Mouse (Mus musculus): Measurements from ENCODE around the gene Fbxl4.
A peak's percentile ranks its signal among the peaks of the same experiment; 100 is the strongest.
"Not testable (repeated sequence)": the region's sequence is repeated elsewhere in the genome, so short reads cannot be mapped to it uniquely, and the experiment has no call there.

Gene Fbxl4

DNA sequence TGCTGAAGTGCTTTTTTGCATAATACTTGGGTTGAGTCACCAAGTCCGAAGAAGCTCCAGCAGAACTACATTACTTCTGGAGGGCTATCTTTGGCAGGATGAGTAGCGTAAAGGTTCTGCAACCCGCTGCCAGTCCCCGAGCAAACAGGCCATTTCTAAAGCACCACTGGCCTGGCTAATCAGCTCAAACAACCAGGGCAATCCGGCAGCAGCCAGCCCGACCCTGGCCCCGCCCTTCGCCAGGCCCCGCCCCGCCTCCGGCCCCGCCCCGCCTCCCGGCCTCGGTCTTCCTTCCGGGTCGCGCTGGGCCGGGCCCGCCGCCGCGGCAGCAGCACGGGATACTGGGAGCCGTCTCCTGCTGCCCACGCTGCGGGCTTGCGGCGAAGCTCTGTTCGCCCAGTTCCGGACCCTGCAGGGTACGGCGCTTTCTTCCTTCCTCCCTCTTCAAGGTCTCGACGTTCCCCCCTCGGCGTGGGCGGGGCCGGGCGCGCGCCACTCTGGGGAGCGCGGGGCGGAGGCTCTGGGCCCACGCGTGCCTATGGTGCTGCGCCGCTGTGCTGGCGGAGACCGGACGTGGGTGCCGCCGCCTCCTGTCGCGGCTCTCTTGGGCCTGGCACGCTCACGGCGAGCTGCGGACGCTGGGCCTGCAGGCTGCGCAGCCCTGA is at the start of gene Fbxl4:
Gene Fbxl4, plus strand, starts transcription at position 278 of the 665 bp plus-strand sequence.
- DNase-seq (ENCODE audit: low spot score in 2 of 2): peak; percentile 76 to 78

DNA sequence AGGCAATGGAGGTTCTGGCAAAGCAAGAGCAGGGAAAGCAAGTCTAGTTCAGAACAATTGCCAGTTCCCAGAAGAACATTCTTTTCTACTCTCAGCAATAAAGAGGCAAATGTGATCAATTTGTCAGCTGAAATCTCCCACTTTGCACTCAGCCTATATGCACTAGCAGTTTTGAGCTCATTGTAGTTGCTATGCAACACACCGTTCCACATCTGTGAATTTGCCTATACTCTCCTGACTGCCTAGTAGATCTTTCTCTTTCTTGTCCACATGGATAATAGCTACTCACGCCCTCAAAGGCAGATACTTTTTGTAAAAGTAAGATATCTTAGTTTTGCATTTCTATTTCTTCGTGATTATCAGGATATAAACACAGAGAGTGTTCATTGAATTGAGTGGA is 42.8 kb upstream of the Fbxl4 start:
- no peak for DNase-seq (ENCODE audit: low spot score in 2 of 2)

DNA sequence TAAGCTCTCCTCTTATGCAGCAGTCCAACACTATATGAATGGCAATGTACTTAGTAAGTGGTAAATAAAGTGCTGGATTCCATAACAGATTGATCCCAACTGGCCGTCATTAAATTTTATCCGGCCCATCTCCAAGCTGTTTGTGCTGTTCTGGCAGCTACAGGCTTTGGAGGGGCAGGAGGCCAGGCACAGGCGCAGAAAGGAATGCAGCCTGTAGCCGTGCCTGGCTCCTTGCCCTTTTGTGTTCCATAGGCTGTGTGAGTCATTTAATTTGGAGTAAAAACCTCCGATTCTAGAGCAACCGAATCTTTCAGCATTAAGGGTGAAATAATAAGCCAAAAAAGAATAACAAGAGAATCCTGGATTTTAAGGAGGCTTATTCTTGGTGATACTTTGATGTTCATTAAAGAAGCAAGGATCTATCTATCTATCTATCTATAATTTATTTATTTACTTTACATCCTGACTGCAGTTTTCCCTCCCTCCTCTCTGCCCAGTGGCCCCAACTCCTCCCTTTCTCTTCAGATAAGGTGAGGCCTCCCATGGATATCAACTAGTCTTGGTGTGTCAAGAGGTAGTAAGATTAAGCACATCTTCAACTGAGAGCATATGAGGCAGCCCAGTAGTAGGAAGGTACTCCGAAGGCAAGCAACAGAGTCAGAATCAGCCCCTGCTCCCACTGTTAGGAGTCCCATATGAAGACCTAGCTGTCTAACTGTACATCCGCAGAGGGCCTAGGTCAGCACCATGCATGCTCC is 14.3 kb upstream of the Fbxl4 start:
- DNase-seq (ENCODE audit: low spot score in 2 of 2): no peak

DNA sequence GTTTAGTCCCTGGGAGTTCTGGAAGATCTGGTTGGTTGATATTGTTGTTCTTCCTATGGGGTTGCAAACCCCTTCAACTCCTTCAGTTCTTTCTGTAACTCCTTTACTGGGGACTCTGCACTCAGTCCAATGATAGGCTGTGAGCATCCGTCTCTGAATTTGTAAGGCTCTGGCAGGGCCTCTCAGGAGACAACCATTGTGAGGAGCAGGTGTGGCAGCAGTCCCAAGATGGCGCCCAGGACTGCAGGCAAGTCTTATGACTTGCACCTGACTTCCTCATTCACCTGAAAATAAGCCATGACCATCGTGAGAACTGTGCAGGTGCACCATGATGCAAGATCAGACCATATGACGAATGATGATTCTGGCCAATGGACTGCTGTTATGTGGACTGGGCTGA is 8.3 kb upstream of the Fbxl4 start:
- DNase-seq (ENCODE audit: low spot score in 2 of 2): not testable (repeated sequence)

DNA sequence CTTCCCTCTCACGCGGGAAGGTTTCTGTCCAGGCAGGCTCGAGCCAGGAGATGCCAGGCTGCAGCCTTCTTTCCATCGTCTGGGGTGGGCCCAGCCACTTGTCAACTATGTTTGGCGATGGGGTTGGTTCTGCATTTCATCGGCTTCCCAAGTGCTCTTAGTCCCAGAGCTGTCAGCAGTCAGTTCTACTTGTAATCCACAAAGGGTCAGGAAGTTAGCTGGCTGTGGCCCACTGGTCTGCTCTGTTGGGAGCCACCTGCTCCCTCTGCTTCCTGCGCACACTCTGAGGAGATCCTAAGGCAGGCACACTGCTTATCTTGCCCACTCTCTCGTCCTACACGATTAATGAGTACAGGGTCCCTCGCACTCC is 573 bp downstream of the Fbxl4 start:
- DNase-seq (ENCODE audit: low spot score in 2 of 2): no peak

DNA sequence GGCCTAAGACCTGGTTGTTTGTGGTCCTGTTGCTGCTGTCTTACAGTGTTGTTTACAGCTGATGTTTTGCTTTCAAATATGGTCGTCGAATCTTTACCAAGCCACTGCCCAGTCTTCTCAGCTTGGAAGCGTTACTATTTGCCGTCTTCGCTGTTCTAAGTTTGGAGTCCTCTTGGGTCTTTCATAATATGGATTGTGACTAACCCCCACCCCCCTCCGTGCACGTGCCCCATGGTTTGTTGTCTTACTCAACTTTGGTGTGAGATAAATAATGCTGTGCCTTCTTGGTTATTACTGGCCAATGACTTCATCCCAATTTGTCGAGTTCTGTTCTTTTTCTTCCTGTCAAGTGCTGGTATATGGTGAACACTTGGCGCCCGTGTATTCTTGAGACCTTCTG is 1.1 kb downstream of the Fbxl4 start:
- DNase-seq (ENCODE audit: low spot score in 2 of 2): no peak

DNA sequence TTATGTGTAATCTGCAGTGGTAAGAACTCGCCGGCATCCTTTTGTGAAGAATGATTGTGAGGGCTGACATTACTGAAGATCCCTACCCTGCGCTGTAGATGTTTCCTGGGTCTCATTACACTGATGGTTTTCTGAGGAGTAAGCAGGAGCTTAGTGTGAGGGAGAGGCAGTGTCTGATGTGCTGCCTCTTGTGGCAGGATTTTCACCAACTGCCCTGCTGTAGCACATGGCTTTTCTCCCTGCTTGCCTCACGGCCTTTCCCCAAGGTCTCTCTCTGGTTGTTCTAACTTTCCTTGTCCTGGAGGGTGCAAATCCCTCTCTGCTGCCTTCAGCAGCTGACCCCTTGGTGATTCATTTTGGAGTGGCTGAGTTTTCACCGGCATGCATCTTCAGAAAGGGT is 10.0 kb downstream of the Fbxl4 start:
- DNase-seq (ENCODE audit: low spot score in 2 of 2): no peak

DNA sequence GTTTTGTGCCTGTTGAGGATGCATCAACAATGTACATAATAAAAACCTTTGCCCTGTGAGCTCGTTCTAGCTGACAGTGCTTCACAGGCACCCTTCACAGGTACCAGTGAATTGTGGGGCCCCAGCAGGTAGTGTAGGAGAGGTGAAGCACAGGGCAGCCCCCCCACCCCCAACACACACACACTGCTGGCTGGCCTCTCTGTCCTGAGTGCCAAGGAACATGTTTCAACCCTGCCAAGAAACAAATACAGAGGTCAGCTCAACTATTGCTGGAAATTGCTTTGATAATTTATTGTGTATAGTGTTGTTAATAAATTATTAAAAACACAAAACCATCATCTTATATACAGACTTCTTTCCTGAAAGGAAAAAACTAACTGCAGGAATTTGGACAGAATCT is 21.2 kb downstream of the Fbxl4 start:
- DNase-seq (ENCODE audit: low spot score in 2 of 2): no peak

DNA sequence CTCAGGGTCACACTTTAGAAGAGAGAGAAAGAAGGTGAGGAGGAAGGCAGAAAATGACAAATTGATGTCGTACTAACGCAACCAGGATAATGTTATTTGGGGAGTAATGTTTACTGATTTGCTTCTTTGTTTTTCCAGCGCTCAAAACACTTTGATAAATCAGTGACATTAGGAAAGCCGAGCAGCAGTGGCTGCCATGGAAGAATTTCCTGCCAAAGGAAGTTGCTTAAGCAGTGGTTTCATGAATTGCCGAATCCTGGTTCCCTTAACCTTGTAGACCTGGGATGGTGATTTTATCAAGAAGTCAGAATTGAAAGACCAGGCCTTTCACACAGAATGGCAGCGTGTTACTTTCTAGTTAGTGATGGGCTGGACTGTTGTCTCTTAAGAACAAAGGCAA is 23.3 kb downstream of the Fbxl4 start:
- no peak for DNase-seq (ENCODE audit: low spot score in 2 of 2)

DNA sequence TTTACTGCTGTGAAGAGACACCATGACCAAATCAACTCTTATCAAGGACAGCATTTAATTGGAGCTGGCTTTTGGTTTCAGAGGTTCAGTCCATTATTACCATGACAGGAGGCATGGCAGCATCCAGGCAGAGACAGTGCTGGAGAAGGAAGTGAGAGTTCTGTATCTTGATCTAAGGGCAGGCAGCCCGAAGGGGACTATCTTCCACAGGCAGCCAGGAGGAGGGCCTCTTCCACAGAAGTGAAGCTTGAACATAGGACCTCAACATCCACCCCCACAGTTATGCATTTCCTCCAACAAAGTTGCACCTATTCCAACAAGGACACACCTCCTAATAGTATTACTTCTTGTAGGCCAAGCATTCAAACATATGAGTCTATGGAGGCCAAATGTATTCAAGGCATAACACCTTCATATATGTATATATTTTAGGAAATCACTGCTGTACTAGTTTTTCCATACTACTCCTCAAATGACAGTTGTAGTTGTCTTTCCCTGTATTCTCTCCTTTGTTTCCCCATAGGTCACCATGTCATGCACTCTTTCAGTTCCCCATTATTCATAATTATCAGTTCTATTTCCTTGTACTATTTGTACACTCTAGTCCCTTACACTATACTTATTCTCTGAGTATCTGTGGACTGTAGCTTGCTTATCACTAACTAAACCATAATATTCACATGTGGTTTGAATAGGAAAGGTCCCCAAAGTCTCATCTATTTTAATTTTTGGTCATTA is 26.4 kb downstream of the Fbxl4 start:
- no peak for DNase-seq (ENCODE audit: low spot score in 2 of 2)

DNA sequence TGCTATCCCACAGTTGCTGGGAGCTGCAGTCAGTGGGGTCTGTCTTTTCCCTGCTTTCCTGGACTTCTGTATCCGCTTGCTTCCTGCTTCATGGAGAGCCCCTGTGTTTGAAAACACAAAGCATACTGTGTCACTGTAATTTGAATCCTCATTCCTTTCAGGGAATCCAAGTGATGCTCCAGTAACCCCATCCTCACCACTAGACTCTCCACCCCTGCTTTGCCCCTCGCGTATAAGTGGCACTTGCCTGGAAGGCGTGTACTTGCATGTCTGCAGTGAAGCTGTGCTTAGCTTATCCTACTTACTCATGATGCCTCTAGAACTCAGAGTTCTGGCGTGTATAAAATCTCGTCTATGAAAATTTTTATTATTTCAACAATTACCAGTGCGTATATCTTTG is 32.7 kb downstream of the Fbxl4 start:
- DNase-seq (ENCODE audit: low spot score in 2 of 2): no peak

DNA sequence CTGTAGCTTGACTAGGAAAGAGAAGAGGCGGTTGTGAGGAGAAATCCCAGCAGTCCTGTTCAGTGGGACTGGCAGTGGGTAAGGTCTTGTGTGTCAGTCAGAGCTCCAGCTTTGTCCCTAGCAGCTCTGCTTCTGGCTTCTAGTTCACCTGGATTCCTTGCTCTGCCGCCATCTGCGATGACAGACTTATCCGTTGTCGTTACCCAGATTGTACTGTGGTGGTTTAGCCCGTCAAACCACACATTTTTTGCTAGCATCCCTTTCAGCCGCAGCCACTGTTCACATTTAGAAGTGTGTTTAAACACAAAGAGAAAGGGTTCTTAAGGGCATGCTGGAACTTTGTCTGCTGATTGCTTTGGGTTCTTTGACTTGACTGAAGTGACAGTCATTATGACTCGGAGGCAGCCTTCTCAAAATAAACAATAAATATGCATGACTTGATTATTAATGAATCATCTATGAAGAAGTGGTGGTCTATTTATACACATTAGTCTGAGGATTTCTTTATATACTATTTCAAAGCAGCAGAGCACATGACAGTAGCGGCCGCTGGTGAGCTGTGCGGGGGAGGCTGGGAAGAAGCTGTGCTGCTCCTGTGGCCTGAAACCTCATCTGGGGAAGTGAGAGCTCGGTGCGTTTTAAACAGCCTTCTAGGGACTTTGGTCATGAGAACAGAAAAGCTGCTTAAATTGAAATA is 35.6 kb downstream of the Fbxl4 start:
- no peak for DNase-seq (ENCODE audit: low spot score in 2 of 2)

DNA sequence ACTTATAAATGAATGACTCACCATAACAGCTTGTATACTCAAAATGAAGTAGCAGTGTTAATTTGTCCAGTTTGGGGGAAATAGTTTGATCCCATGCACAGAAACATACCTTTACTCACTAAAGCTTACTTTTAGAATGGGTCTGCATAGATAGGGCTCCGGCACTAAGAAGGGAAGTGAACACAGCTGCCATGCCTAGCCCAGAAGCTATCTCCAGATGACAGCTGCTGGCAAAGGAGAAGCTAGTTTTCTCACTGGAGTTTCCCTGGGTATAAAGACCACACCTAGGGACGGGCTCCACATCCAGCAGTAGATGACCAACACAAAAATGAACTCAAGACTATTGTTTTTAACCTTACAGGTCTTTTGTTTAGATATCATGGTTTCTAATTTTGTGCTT is 38.1 kb downstream of the Fbxl4 start:
- no peak for DNase-seq (ENCODE audit: low spot score in 2 of 2)

DNA sequence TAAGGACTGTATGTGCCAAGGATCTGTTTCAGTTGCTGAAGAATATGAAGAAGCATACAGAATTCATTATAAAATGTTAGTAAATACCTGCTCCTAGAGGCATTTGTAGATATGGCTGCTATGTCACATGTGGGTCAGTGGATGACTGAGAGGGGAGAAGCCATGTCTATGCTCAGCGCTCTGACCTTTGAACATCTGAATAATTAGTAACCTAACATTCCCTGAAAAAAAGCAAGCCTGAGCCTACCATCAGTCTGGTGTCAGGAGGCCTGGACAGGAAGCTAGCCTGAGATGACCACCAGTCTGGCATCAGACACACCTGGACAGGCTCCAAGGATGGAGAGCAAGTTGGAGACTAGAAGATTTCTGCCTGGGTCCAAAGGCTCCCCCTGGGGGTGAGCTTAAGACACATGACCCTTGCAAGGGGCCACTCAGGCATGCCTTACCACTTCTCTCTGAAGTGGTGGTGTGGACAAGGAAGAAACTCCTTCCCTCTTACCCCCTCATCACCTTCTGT is 39.2 kb downstream of the Fbxl4 start:
- DNase-seq (ENCODE audit: low spot score in 2 of 2): no peak

DNA sequence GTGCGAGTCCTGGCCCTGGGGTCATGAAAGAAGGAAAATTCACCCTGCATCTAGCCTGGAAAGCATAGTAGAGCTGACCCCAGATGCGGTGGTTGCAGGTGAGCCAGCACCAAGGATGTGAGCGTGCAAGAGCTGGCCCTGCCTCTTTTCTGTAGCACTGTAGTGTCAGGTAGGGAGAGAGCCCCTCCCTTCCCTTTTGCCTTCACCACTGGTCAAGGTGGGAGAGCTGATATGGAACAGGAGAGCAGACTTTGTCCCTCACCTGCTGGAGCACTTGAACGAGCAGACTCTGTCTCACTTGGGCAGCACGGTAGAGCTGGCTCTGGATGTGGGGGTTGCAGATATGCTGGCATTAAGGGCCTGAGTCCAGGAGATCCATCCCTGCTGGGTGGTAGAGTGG is 39.7 kb downstream of the Fbxl4 start:
- no peak for DNase-seq (ENCODE audit: low spot score in 2 of 2)

DNA sequence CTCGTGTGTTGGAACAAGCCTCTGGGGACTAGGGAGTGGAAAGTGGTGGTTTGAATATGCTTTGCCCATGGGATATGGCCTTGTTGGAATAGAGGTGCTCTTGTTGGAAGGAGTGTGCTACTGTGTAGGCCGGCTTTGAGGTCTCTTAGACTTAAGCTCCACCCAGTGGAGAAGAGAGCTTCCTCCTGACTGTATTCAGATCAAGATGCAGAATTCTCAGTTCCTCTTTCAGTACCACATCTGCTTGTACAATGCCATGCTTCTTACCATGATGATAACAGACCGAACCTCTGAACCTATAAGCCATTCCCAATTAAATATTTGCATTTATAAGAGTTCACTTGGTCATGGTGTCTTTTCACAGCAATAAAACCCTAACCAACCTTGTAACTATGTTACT is 44.7 kb downstream of the Fbxl4 start:
- DNase-seq (ENCODE audit: low spot score in 2 of 2): no peak

DNA sequence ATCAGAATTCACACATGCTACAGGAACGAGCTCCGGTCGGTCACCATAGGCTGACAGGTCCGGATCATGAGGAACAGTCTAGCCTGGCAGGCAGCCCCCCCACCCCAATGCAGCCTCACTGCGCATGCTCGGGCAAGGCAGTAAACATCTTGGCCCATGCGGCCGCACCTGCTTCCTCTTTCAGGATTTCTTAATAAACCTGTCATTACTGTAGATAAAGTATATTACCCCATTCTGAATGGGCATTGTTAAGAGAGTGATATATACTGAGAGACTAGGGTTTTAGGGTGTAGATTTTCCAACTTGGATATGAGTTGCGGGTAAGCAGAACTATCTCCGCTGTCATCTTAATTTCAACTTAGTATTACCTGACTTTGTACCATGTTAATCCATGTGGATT is 45.6 kb downstream of the Fbxl4 start:
- DNase-seq (ENCODE audit: low spot score in 2 of 2): no peak

DNA sequence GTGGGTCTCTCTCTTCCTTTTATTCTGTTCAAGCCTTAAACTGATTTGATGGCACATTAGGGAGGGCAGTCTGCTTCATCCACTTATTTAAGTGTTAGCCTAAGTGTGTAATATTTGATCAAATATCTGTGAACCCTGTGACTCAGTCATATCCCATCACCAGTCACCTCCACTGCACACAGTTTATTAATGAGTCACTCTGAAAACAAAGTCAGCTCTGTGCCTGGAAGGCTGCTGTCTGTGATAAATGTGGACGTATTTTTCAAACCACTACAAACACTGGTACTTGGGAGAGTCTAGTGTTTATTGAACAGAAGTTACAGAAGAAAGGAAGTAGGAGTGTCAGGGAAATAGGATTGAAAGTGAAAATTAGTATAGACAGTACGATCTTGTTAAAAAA is 63.3 kb downstream of the Fbxl4 start:
- DNase-seq (ENCODE audit: low spot score in 2 of 2): no peak

DNA sequence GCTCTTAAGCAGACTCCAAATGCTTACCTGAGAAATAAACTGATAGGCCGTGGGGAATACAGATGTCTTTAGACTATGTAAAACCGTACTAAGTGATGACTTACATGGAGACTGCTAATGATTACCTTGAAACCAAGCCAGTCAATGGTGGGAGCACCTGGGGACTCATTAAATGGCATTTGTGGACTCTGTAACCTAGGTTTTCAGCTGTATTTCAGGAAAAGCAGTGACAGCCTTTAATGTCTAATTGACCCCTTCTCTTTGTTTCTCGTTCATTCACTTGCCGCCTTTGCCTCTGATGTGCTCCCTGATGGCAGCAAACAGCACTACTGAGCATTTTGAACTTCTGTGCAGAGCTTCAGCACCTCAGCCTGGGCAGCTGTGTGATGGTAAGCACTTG is 65.1 kb downstream of the Fbxl4 start:
- no peak for DNase-seq (ENCODE audit: low spot score in 2 of 2)

DNA sequence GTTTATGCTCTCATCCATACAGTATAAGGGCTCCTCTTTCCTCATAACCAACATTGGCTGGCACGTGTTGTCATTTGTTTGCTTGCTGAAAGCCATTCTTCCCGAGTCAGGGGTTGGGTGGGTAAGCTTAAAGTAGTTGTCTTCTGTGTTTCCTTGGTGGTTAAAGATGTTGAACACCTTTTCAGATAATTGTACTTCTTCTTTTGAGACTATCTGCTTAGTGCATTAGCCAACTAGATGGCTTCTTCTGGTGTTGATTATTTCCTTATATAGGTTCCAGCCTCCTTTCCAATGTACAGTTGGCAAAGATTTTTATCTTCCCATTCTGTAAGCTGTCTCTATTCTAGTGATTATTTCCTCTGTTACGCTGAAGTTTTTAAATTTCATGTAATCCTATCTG is 70.8 kb downstream of the Fbxl4 start:
- no peak for DNase-seq (ENCODE audit: low spot score in 2 of 2)

DNA sequence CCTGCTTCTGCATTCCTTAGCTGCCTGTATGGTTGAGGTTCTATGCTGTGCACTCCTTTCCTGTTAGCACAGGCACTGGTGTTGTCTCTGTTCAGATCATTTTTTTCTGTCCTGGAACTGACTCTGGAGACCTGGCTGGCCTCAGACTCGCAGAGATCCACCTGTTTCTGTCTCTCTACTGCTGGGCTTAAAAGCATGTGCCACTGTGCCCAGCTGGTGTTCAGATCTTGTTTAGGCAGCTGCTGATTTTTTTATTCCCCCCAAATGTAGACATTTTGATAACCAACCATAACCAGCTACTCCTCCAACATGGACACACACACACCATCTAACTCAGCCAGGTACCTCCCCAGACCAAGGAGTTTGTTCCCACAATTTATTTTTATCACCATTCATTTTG is 112.2 kb downstream of the Fbxl4 start:
- DNase-seq (ENCODE audit: low spot score in 2 of 2): no peak
